Mouse (Mus musculus) E14TG2a.4 (cell line): Measurements from ENCODE around the gene Tmc1.

ENCODE experiments used
- H3K27me3 ChIP-seq: 2 replicates; pipeline ENCODE4 v1.6.1; 2014; ENCODE audit warnings: low read length, control low read depth; ENCODE audit not compliant: insufficient read depth
- H3K36me3 ChIP-seq: 2 replicates; pipeline ENCODE4 v1.6.1; 2014; ENCODE audit warnings: low read length, control low read depth; ENCODE audit not compliant: insufficient read depth
- H3K4me1 ChIP-seq: replicated peaks from 2 replicates; pipeline ENCODE4 v1.6.1; 2014; ENCODE audit warnings: low read depth, low read length, control low read depth
- H3K4me3 ChIP-seq: replicated peaks from 2 replicates; pipeline ENCODE4 v1.5.1; 2014; ENCODE audit warnings: mild to moderate bottlenecking, low read length
- H3K9me3 ChIP-seq: 2 replicates; pipeline ENCODE4 v1.6.1; 2014; ENCODE audit warnings: low read length, control low read depth
- CTCF ChIP-seq: conservative IDR thresholded peaks from 2 replicates; pipeline ENCODE4 v1.5.1; 2014; ENCODE audit warnings: low read length
- NANOG ChIP-seq: IDR thresholded peaks from 2 replicates; pipeline ENCODE4 v1.6.1; 2014; ENCODE audit warnings: borderline replicate concordance, low read length, mixed read lengths
- POU5F1 ChIP-seq: IDR thresholded peaks from 2 replicates; pipeline ENCODE4 v1.6.1; 2014; ENCODE audit warnings: low read length, borderline replicate concordance

The Tmc1 gene

GRCm38 (mm10) chr19:20953874-20954273, at the start of gene Tmc1:
Gene Tmc1 (minus strand): TSS chr19:20954202.
- no peaks in the 10 kb centered on the region for H3K4me1 ChIP-seq
- no peak for TF ChIP-seq NANOG
- TF ChIP-seq POU5F1 = no peak
- no peak for TF ChIP-seq CTCF

DNA sequence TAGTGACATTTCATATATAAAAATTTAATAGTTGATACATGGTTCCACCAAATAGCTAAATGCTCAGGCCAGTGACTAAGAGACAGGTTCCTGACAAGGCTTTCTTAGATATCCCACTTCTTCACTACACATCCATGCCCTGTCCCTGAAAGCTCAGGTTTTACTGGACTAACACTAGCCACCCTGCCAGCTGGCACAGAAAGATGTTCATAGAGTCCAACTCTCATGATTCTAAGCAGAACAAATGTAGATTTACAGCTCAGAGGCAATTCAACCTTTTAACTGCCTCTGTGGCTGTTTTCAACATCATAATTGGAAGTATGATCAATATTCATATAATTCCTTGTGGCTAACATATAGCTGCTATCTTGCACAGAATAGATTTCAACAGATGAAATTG, 47.5 kb upstream of the Tmc1 start:
- TF ChIP-seq NANOG (no peak), POU5F1 (no peak), CTCF (no peak)
- no peaks in the 10 kb centered on the region for H3K36me3 ChIP-seq
- no peaks in the 10 kb centered on the region for H3K9me3 ChIP-seq

More at GRCm38 (mm10) chr19:20953874-20954273, at the start of gene Tmc1:
- peaks cover 26% of the 10 kb centered on the region for H3K9me3 ChIP-seq
- H3K27me3 ChIP-seq = no peaks in the 10 kb centered on the region
- no peak within 1 kb of the TSS for H3K4me3 ChIP-seq
- no peaks in the 10 kb centered on the region for H3K36me3 ChIP-seq

DNA sequence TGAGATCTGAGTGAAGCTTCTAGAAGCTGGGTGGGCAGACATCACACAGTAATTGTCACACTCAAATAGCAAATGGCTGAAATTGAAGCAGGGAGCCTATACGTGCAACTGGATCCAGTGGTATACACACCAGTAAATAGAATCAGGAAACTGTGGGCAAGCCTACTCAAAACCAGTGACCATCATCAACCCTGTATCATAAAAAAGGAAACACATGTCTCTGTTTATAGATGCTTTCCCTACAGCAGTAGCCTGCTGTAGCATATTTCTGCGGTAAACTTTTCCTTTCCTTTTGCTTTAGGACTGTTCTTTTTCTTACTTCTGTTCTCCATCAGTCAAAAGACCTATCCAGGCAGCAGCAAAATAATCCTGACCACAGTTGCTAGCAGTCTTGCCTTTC, 25.2 kb upstream of the Tmc1 start:
- 0 out of 2 replicates have a peak, but pooled peaks cover 3% of the 10 kb centered on the region for H3K9me3 ChIP-seq

More for the DNA sequence above, 47.5 kb upstream of the Tmc1 start:
- Histone ChIP-seq H3K27me3 (no peaks in the 10 kb centered on the region), H3K4me3 (no peak overlapping the region), H3K4me1 (no peaks in the 10 kb centered on the region)

DNA sequence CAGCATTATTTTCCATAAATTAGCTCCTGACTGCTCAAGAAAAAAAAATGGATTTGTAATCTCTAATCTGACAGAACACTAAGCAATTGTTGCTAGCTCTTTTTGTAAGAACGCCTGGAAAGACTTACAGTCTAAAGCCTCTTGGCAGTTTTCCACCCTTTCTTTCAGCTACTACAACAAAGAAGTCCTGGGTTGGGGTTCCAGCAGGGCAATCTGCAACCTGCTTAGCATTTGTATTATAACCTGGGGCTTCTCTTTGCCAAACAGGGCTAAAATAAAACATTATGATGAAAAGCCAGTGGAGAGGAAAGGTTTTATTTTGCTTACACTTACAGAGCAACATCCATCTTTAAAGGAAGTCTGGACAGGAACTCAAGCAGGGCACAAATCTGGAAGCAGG, 24.1 kb upstream of the Tmc1 start:
- Histone ChIP-seq H3K4me1 (peaks cover 13% of the 10 kb centered on the region), H3K4me3 (no peak overlapping the region), H3K9me3 (0 out of 2 replicates have a peak, but pooled peaks cover 3% of the 10 kb centered on the region), H3K27me3 (no peaks in the 10 kb centered on the region), H3K36me3 (no peaks in the 10 kb centered on the region)
- no peak for TF ChIP-seq CTCF
- no peak for TF ChIP-seq POU5F1
- peak; percentile 61 for TF ChIP-seq NANOG

More for the DNA sequence above, 25.2 kb upstream of the Tmc1 start:
- Histone ChIP-seq H3K36me3 (no peaks in the 10 kb centered on the region), H3K4me1 (peaks cover 13% of the 10 kb centered on the region), H3K27me3 (no peaks in the 10 kb centered on the region), H3K4me3 (no peak overlapping the region)
- TF ChIP-seq NANOG (no peak), CTCF (no peak), POU5F1 (no peak)

DNA sequence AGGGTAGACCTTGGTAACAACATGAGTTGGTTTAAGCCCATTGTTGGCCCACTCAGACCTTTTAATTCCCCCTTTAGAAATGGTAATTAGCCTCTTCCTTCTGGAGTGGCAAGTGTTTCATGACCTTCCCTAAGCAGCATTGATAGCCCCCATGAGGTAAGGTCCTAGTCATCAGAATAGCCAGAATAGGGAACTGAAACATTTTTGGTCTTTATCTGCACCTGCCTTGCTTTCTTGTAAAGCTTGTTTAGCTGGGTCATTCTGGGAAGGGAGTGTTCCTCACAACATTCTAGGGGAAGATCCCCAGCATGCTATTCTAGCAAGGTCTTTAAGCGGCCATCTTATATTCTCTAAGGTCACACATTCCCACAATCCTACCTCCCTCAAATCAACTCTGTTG, 17.9 kb upstream of the Tmc1 start:
- no peaks in the 10 kb centered on the region for H3K27me3 ChIP-seq
- no peaks in the 10 kb centered on the region for H3K36me3 ChIP-seq
- TF ChIP-seq POU5F1 (no peak), CTCF (no peak), NANOG (peak; percentile 68; the same call in 1 of the 2 replicates)
- peaks cover 30% of the 10 kb centered on the region for H3K9me3 ChIP-seq
- H3K4me3 ChIP-seq = no peak overlapping the region
- H3K4me1 ChIP-seq = no peaks in the 10 kb centered on the region

GRCm38 (mm10) chr19:20954815-20955214, 813 bp upstream of the Tmc1 start:
- peaks cover 26% of the 10 kb centered on the region for H3K9me3 ChIP-seq
- no peak for TF ChIP-seq POU5F1
- TF ChIP-seq CTCF = no peak
- no peak for TF ChIP-seq NANOG

DNA sequence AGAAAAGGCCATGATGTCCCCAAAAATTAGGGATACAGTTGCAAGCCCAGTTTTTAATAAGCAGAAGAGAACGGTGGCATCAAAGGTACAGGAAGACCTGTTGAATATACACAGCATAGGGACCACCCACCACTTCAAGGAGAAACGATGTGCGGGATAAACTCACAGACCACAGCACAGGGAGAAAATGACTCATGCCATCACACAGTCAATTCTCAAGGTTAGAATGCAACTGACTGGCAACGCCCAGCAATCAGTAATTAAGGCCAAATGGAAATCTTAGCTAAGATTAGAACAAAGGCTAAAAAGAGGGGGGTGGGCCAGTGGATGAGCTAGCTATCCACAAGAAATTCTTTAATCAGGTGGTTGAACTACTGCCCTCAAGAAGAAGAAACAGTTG, 9.6 kb downstream of the Tmc1 start:
- no peak overlapping the region for H3K4me3 ChIP-seq
- no peaks in the 10 kb centered on the region for H3K9me3 ChIP-seq
- H3K36me3 ChIP-seq = no peaks in the 10 kb centered on the region
- peak; percentile 44; the same call in 1 of the 2 replicates for TF ChIP-seq NANOG
- no peak for TF ChIP-seq POU5F1
- H3K27me3 ChIP-seq = no peaks in the 10 kb centered on the region
- peaks cover 30% of the 10 kb centered on the region for H3K4me1 ChIP-seq

More at GRCm38 (mm10) chr19:20954815-20955214, 813 bp upstream of the Tmc1 start:
- Histone ChIP-seq H3K36me3 (no peaks in the 10 kb centered on the region), H3K4me3 (no peak overlapping the region), H3K27me3 (no peaks in the 10 kb centered on the region), H3K4me1 (no peaks in the 10 kb centered on the region)

DNA sequence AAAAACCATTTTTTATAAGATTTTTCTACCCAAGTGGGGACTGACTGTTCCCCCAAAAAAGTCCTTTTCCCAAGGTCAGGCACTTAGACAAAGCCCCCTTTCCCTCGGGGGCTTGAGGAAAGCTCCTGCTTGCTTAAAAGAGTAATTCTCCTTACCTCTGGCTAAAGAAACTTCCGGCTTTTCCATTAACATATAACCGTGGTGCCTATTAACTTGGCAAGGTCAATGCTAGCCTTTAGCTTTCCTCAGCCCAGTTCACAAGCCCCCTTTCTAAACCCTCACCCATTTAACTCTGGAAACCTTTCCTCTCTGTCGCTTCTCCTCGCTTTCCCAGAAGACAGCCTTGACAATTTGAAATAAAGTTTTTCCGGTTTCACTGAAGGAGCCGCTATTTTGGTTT, 29.7 kb downstream of the Tmc1 start:
- Histone ChIP-seq H3K36me3 (no peaks in the 10 kb centered on the region; the same call in 1 of the 2 replicates), H3K4me3 (0 out of 2 replicates have a peak overlapping the region, but pooled peaks have one; percentile 10), H3K4me1 (peaks cover 22% of the 10 kb centered on the region), H3K9me3 (peaks cover 16% of the 10 kb centered on the region), H3K27me3 (no peaks in the 10 kb centered on the region)
- no peak for TF ChIP-seq NANOG
- TF ChIP-seq POU5F1 = no peak
- TF ChIP-seq CTCF = no peak
